Mouse (Mus musculus): ENCODE data around the gene Klf9. TPM values are rescaled to one million over a fixed set of nuclear protein-coding genes. Genes with fewer than 3 reads are reported as not detected.
A peak's percentile ranks its signal among the peaks of the same experiment; 100 is the strongest.

Klf9 gene
- total RNA-seq (2021): 100 to 1,000 TPM; 105 to 142 TPM
- long read RNA-seq, experiment 1, full-length matches to known transcripts: 52 of 222 reads
- long read RNA-seq, experiment 1, partial matches to known transcripts: 169 of 222 reads
- long read RNA-seq, experiment 1, other reads (novel, unspliced or antisense): 1 of 222 reads
- long read RNA-seq, experiment 2, full-length matches to known transcripts: 45 of 216 reads
- long read RNA-seq, experiment 2, partial matches to known transcripts: 0 of 216 reads
- long read RNA-seq, experiment 2, other reads (novel, unspliced or antisense): 171 of 216 reads

DNA sequence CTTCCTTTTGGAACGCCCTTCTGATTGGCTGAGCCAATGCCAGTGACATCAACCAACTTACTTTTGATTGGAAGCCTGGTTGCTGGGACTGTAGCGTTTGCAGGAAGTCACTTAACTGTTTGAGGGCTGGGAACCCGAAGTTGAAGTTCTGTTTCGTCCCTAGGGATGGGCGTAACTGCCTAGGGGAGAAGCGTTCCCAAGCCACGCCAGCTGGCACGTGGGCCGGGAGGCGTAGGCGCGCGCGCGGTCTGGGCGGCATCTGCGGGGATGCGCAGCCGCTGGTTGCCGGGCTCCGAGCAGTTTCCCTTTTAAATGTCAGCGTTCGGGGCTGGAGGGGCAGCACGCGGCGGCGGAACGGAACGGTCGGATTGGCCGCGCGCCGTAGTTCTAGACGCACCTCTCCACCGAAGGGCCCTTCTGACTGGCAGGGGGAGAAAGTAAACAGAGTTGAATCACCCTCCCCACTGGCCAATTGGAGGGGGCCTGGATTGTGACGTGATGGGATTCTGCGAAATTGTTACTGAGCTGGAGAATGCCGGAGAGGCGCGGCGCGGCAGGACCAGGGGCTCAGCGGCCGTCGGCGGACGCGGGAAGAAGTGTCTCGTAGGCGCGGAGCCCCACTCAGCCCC lies at the start of gene Klf9:
Klf9 (plus strand) TSS at position 538 of the 629 bp plus-strand sequence.
- peak; percentile 97 for DNase-seq (ENCODE audit: low spot score)

DNA sequence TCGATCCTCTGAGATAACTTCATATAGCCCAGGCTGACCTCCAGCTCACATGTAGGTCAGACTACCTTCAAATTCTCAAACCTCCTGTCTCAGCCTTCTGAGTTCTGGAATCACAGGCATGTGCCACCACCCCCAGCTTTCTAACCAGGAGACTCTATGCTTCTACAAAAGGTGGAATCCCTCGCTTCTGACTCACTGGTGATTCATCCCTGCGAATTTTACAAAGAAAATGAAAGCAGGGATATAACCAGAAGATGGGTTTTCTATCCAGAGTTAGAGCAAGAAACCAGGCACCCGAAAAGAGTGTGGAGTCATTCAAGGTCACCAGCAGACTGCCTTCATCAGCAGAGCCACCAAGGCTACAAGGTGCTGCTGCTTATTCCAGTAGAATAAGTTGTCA lies 49.4 kb upstream of the Klf9 start:
- DNase-seq (ENCODE audit: low spot score): no peak

DNA sequence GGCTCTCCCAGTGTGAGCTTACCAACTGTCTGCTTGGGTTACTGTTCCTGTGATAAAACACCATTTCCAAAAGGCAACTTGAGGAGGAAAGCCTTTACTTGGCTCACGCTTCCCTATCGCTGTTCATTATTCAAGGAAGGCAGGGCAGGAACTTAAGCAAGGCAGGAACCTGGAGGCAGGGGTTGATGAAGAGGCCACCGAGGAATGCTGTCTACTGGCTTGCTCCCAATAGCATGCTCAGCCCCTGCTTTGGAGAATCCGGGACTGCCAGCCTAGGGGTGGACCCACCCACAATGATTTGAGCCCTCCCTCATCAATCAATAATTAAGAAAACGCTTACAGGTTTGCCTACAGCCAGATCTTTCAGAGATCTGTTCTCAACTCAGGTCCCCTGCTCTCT lies 47.5 kb upstream of the Klf9 start:
- no peak for DNase-seq (ENCODE audit: low spot score)

DNA sequence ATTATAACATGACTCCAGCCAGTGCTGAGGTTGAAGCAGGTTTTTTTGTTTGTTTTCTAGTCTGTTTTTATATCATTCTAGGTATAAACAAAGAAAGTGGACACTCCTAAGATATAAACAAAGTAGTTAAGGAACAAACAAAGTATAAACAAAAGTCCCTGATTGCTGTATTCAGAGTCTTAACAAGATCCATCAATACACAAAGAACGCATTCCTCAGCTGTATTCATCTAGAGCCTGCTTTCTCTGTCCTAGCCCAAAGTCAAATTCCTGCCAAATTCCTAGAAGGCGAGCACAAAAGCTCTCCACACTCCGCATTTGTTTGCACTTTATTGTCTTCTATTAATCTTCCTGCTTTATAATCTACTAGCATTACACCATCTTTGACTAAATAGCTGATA lies 46.1 kb upstream of the Klf9 start:
- no peak for DNase-seq (ENCODE audit: low spot score)

DNA sequence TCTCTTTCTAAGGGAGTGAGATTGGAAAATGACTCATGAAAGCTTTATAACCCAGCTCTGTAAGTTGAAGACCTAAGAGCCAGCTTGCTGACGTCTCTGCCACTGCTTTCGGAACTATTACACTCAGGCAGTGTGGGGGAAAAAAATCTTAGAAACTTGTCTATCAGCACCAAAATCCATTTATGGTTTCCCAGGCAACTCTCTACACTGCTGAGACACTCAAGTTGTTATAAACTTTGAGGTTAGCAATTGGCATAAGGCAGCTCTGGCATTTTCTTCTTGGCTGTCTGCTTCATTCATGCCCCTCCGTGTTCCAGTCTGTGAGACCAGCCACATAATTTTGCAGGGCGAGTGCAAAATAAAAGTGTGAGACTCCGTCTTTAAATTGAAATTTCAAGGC lies 34.2 kb upstream of the Klf9 start:
- DNase-seq (ENCODE audit: low spot score): no peak

DNA sequence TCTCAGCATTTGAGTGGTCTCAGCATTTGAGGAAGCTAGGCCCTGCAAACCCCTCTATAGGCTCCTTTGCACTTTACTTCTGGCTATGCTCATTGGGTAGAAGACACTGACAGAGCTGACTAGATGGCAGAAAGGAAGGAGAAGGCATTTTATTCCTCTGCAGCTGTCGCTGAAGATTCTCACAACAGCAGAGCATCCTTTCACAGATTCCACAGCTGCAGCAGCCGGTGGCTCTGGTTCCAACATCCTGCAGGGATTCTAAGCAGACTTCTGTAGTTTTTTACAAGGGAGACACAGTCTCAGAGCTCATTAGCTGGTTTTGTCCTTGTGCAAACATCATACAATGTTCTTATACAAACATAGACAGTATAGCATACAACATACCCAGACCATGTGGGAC lies 33.7 kb upstream of the Klf9 start:
- DNase-seq (ENCODE audit: low spot score): no peak

DNA sequence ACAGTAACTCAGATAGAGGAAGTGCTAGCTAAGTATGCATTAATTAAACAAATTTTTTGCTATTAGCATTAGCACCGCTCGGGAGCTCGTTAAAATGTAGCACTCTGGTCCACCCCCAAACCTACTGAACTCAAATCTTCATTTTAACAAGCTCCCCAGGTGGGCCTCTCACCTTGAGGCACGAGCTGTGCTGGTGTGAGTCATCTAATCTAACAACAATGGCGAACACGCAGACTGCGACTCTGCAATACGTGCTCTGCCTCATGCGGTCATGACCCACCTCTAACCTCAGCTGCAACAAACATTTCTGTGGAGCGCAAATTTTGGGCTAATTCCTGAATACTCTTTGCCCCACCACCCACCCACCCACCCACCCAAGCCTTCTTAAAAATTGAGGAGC lies 19.2 kb upstream of the Klf9 start:
- DNase-seq (ENCODE audit: low spot score): no peak

DNA sequence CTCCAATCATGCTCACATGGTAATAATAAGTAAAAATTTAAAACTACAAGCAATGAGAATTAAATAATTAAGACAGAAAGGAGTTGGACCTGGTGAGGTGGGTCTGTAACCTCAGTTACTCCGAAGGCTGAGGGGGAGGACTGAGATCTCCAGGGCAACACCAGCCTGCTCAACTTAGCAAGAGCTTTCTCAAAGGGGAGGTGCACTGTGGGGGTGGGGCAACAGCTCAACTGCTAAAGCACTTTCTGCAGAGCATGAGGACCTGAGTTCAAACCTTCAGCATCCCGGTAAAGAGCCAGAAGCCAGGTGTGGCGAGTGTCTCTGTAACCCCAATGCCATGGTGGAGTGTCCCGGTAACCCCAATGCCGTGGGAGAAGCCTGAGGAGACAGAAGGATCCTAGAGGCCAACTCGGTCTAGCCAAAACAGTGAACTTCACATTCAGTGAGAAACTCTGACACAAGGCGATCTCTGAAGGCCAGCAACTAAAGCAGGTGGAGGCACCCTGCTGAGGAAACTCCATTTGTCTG lies 16.9 kb upstream of the Klf9 start:
- DNase-seq (ENCODE audit: low spot score): no peak

DNA sequence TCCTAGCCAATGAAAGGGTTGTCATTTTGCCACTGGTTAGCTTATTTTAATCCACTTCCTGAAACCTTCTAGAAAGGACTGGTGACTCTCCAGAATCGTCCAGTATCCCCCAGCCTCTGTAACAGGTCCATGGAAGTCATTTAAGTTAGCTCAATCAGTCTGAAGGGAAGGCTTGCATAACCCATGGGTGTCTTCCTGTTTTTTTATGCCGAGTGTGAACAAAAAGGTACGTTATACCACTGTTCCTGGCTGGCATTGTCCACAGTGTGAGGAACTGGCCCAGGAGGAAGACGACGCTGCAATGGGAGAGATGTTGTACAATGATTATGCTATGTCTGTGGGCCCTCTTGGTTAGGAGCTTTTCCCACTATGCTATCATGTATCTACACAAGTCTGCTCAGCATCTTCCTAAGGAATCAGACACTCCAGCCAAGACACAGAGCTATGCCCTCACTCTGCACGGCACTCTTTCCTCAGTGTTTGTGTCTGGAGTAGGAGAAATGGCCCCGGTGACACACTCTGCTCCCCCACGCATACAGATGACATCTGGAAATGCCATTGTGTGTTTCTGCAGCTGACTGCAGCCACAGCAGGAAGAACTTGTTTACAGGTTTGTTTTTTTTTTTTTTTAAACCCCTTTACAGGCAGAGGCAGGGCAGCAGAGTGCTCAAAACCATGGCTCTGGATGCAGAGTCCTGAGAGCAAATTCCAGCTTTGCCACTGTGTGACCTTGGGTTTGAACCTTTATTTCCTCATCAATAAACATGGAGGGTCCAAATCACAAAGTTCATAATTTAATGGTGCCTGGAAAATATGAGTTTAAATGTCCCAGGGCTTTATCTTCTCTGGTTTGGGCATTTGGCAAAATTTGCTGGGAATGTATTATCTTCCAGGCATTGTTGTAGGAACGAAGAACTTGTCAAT lies 15.5 kb upstream of the Klf9 start:
- no peak for DNase-seq (ENCODE audit: low spot score)

DNA sequence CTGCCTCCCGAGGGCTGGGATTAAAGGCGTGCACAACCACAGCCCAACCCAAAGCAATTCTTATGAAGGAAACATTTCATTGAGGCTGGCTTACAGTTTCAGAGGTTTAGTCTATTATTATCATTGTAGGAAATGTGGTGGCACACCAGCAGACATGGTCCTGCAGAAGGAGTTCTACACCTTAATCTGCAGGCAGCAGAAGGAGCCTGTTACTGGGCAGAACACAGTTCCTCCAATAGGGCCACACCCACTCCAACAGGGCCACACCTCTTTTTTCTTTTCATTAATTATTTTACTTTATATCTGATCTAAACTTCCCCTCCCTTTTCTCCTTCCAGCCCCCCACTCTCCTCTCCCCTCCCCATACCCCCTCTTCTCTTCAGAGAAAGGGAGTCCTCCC lies 11.1 kb upstream of the Klf9 start:
- no peak for DNase-seq (ENCODE audit: low spot score)

DNA sequence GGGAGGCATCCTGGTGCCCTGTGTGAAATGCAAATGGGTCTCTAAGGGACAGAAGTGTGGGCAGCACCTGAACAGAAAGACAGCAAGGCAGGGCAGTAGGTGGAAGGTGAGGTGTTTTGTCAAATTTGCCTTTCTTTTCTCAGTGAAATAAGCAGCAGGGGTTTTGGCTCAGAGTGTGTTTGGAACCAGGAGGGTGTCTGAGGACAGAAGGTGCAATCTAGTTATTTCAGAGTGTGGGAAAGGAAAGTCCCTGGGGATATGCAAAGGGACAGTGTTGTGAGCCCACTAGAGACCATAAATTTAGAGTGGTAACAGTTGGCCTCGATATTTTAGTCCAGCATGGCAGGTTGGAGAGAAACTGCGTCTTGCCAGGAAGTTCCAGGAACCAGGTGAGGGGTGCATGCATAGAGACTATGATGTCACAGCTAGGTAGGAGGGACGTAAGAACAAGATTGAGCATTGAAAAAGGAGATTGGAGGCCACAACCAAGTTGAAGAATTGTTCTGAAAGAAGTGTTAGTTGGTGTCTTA lies 8.9 kb upstream of the Klf9 start:
- no peak for DNase-seq (ENCODE audit: low spot score)

DNA sequence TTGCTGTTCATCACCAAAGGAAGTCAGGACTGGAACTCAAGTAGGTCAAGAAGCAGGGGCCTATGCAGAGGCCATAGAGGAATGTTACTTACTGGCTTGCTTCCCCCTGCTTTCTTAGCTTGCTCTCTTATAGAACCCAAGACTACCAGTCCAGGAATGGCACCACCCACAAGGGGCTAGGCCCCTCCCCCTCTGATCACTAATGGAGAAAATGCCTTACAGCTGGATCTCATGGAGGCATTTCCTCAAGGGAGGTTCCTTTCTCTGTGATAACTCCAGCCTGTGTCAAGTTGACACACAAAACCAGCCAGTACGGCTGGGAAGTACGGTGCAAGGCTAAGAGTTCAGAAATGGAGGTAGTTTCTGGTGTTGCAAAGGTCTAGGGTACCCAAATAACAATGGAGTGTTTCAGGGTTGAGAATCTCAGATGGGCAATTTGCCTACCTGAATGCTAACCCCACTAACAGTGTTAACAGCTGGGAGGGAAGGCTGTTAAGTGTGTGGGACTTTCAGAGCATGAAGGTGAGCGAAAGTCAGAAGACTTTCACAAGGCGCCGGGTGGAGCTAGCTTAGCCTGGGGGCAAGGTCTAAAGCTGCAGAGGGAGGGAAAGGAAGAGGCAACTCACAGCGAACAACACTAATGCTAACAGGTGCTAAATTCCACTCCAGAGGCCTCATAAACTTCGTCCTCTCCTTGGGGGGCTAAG lies 8.2 kb upstream of the Klf9 start:
- peak; percentile 28 for DNase-seq (ENCODE audit: low spot score)

DNA sequence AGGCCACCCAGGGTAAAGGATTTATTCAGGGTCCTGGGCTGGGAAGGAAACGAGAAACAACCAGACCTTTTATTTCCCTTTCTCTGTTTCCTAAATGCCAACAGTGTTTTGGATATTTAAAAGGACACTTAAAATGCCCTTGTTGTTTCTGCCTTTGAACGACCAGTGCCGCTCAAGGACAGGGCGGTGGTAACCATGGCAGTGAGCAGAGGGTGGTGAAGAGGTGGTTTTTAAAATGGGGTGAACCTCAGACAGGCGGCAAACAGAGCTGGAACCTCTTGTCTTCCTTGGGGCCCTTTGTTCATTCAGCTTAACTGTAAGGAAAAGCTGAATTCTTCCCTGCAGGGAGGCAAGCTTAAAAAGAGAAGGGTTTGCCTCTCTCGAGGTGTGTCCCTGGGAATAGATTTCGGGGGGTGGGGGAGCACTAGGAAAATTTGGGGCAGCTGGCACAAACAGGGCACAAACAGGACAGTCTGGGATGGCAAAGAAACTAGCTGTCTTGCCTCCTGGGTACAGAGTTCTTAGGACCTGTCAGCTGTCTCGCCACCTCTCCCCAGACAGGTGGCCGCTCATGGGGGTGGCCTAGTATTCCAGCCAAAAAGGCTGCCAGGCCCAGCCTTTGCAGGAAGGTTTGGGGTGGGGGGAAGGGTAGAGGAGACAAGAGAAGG lies 7.5 kb upstream of the Klf9 start:
- DNase-seq (ENCODE audit: low spot score): peak; percentile 18

DNA sequence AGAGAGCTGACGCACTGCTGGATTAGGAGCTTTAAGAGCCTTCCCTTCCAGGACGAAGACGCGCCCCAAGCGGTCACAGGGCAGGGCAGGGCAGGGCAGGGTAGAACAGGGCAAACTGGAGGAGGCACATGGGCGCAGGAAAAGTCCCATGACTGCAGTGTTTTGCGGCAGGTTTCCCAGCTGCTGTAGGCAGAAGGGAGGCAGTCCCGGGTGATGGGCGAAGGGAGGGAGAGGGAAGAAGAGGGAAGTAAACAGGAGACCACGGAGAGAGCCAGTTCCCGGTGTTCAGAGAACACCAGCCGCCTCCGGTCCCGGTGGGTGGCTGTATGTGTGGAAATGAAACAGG lies 7.0 kb upstream of the Klf9 start:
- DNase-seq (ENCODE audit: low spot score): peak; percentile 94

DNA sequence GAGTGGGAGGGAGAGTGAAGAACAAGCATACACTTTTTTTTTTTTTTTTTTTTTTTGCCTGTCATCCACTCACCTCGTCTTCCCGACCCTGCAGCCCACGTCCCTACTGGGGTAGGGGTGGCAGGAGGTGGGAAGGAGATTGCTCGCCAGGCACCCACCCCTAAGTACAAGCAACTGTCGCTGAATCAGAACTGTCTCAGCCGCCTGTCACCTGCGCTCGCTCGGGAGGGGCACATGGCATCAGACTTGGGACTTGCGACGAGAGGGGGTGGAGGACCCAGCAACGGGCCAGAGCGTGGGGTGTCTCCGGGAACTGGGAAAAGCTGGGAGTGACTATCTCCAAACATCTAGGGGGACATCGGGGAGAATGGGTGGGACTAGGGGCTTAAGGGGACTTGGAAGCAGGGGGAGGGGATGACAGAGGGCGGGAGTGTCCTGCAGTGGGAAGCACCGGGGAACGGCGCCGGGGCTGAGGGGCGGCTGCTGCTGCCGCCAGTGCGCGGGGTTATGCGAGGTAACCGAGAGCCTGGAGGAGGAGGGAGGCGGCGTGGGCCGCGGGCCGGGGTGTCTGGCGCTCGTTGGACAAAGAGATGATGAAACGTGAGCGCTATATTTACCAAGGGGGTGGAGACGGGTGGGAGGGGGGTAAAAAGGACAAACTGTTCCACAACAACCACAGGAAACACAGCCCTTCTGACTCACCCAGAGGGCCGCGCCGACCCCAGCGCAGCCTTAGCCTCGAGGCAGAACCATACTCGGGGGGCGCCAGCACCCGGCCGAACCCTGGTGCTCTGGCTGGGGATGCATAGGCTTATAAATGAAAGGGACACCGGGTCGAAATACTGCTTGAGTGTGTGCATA lies 6.4 kb upstream of the Klf9 start:
- peak; percentile 96 for DNase-seq (ENCODE audit: low spot score)

DNA sequence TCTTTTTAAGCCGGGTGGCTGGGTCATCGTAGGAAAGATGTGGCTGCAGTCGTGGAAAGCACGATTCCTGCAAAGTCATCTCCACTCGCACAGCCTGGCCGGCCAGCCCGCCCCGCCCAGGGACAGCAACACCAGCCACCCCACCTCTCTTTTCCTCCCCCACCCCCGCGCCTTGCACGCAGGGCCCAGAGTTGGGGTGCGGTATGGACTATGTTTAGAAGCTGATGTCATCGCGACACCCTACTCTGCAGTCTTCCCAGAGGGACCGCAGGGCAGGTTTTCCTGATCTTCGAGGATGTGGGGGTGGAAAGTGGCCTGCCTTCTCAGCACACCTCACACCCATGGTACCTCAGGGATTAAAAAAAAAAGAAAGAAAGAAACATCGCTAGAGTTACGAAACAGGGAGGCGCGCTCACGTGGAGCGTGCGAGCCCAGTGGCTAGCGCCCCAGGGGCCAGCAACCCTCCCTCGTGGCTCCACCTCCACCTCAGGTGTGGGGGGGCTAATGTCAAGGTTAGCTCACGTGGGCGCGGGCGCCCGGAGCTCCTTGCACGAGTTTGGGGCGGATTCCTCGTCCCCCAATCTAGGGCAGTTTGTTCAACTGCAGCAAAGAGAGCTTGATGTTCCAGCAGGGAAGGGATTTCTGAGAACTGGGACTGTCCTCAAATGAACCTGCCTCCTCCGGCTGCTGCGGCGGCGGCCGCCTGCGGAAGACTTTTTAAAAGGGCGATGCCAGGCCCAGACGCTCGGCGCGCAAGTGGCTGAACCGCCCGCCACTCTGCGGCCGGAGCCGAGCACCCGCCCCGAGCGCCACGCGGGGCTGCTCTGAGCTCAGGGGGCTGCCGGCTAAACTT lies 5.5 kb upstream of the Klf9 start:
- DNase-seq (ENCODE audit: low spot score): peak; percentile 93

DNA sequence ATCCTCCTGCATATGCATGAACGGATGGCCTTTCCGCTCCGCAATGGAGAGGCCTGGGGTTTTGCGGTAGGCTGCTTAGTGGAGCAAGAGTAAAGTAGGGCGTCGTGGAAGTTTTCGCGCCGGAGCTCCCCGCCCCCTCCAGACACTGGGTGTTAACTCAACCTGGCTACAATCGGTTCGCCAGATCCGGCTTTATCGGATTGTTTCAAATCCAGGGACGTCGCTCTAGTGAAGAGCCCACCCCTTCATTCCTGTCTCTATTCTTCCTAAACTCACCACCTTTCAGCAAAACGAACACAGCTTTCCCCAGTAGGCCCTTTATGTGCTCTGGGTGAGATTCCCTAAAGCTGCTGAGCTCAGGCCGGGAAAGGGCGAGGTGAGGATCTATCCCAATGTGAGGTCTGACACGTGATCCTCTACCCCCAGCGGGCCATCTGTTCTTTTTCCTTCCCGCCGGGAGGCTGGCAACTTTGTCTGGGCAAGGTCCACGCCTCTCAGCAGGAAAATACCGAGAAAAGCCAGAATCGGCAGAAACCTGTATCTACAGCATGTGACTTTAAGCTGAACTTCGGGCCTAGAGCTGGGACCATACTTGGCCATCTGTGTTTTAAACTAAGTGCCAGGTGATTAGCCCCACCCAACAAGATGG lies 4.7 kb upstream of the Klf9 start:
- DNase-seq (ENCODE audit: low spot score): peak; percentile 81

DNA sequence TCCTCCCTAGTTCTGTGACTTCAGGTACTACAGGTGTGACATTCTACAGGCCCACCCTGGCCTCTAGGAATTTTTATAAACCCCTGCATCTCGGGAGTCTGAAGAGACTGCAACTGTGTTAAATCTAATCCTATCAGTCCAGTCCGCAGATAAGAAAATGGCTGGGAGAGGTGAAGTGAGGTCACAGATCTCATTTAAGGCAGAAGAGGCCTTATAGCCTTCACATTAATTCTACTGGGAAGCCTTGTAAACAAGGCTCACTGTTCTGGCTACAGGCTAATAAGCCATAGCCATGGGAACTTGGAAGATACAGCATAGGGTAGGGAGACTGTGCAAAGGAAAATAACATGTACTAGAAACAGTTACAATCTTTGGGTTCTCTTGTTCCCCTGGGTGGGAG lies 3.7 kb upstream of the Klf9 start:
- no peak for DNase-seq (ENCODE audit: low spot score)
